Mouse (Mus musculus): Measurements from ENCODE around the gene Mroh2a.

- no peak for TF ChIP-seq POLR2A (IDR thresholded peaks at IDR 0.05; ENCODE audit: low read depth, low read length)
- TF ChIP-seq CTCF (IDR thresholded peaks at IDR 0.05; ENCODE audit: extremely low read depth, insufficient read depth, insufficient read length, insufficient replicate concordance), result no peak
Measured at GRCm38 (mm10) chr1:88253540-88253939, 26.8 kb downstream of the Mroh2a start.
